Mouse (Mus musculus) stomach, postnatal 0 days (tissue): ENCODE results near the gene Apbb2. TPM values are rescaled to one million over a fixed set of nuclear protein-coding genes. Genes with fewer than 3 reads are reported as not detected.

Experiments
- ATAC-seq: fragments of 200-750 bp; cut with Nextera tagmentation; 2 replicates; pipeline ENCODE4 v1.8.0; 2017; ENCODE audit not compliant: low FRiP score, low TSS enrichment
- DNase-seq: peaks from one replicate; pipeline ENCODE4 v3.0.0-alpha.2; 2016; ENCODE audit warnings: low spot score
- H3K27ac ChIP-seq: fragments of 300-500 bp; sonication (generic); replicated peaks from 2 replicates; pipeline ENCODE4 v1.5.1; 2014; ENCODE audit warnings: mild to moderate bottlenecking, control low read depth
- H3K27me3 ChIP-seq: fragments of 300-500 bp; sonication (generic); 2 replicates; pipeline ENCODE4 v1.6.1; 2014; ENCODE audit warnings: low read length; ENCODE audit not compliant: control insufficient read depth, insufficient read depth
- H3K36me3 ChIP-seq: fragments of 300-500 bp; sonication (generic); 2 replicates; pipeline ENCODE4 v1.6.1; 2014; ENCODE audit warnings: low read length, mixed read lengths; ENCODE audit not compliant: control insufficient read depth, insufficient read depth
- H3K4me1 ChIP-seq: fragments of 300-500 bp; sonication (generic); replicated peaks from 2 replicates; pipeline ENCODE4 v1.6.1; 2014; ENCODE audit warnings: antibody characterized with exemption; ENCODE audit not compliant: control insufficient read depth, insufficient read depth
- H3K4me2 ChIP-seq: fragments of 300-500 bp; sonication (generic); replicated peaks from 2 replicates; pipeline ENCODE4 v1.6.1; 2014; ENCODE audit warnings: low read depth, mild to moderate bottlenecking, control low read depth, moderate library complexity
- H3K4me3 ChIP-seq: fragments of 300-500 bp; sonication (generic); 2 replicates; pipeline ENCODE4 v1.5.1; 2014; ENCODE audit warnings: low read depth, low read length, control low read depth
- H3K9ac ChIP-seq: fragments of 300-500 bp; sonication (generic); 2 replicates; pipeline ENCODE4 v1.6.1; 2014; ENCODE audit warnings: mild to moderate bottlenecking, low read length, control low read depth, mixed read lengths
- H3K9me3 ChIP-seq: fragments of 300-500 bp; sonication (generic); 2 replicates; pipeline ENCODE4 v1.6.1; 2016; ENCODE audit warnings: low read length; ENCODE audit not compliant: control insufficient read depth
- CTCF ChIP-seq: IDR thresholded peaks from 2 replicates; pipeline ENCODE4 v1.5.1; 2016; ENCODE audit warnings: antibody characterized with exemption, low read depth, mild to moderate bottlenecking, moderate library complexity
- EP300 ChIP-seq: optimal IDR thresholded peaks from 2 replicates; pipeline ENCODE3; 2016; ENCODE audit warnings: antibody characterized with exemption
- WGBS: fragments of 180-500 bp; shearing (Covaris S2); extraction: QIAGEN DNeasy Blood & Tissue Kit; methylation state at CpG from one replicate; pipeline ENCODE4 v1.1.7; 2014; 5-methylcytosine and 5-hydroxymethylcytosine counted together
- polyA plus RNA-seq: library from polyadenylated mRNA; unstranded; fragments of >200 nt; fragmentation: Nextera tagmentation; extraction: Ambion mirVana; gene quantifications from 2 replicates; pipeline ENCODE4 v1.2.1, GENCODE M21; 2015

The Apbb2 gene
- polyA plus RNA-seq, 1 experiment from 2014 or later, result 18.3 TPM

DNA sequence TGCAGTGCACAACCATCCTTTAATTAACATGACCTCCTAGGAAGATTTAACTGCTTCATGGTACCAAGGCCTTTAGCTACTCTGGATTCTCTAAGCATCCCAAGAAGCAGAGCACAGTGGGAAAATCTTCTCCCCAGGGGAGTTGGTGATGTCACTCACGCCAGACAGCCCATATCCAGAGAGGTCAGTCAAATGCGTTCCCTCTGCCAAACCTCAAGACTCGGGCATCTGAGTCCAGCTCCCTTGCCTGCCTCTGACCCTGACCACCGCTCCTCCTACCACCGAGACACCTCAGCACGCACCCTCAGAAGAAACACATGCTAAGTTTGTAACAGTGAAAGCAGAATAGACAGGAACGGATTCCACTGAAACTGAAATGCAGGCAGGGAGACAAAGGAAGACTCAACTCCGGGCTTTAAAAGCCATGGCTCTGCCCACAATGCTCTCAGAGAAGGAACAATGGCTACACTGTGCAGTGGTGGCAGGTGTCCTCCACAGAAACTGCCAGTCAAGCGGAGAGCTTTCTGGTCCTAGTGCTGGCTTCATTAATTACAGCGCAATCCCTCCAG, 72.9 kb downstream of the Apbb2 start:
- Histone ChIP-seq H3K27ac (no peak overlapping the region), H3K9me3 (peaks cover 3% of the 10 kb centered on the region; the same call in 1 of the 2 replicates), H3K4me1 (no peaks in the 10 kb centered on the region), H3K4me2 (no peak overlapping the region), H3K27me3 (no peaks in the 10 kb centered on the region), H3K9ac (no peak overlapping the region), H3K4me3 (no peak overlapping the region), H3K36me3 (no peaks in the 10 kb centered on the region)
- no peak for DNase-seq
- TF ChIP-seq CTCF, result no peak
- no peak for TF ChIP-seq EP300
- WGBS, result 70% methylated on average over 10 of the region's 10 CpGs
- no peak for ATAC-seq

DNA sequence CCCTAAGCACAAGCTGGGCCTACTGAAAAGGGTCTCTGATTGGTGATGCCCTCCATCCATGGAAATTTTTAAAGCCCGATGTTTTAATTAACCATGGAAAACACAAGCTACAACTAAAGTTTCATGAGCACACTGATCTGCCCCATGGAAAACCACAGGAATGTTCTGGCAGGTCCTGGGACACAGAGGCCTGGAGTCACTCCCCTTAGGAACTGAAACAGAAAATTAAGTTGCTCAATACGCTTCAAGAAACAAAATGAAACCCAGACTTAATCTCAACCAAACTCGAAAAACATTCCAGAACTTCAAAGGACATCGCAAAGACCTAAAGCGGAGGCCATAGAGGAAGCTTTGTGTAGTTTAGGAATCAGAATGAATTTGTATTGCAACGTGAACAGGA, 74.8 kb downstream of the Apbb2 start:
- WGBS, result 57% methylated on average over 6 of the region's 6 CpGs
- H3K4me2 ChIP-seq, result no peak overlapping the region
- DNase-seq (no peak), ATAC-seq (no peak)
- no peak overlapping the region for H3K27ac ChIP-seq
- H3K9me3 ChIP-seq, result peaks cover 3% of the 10 kb centered on the region; the same call in 1 of the 2 replicates
- H3K4me1 ChIP-seq, result no peaks in the 10 kb centered on the region
- H3K36me3 ChIP-seq, result no peaks in the 10 kb centered on the region
- TF ChIP-seq EP300, result no peak
- TF ChIP-seq CTCF, result no peak
- no peak overlapping the region for H3K4me3 ChIP-seq
- H3K9ac ChIP-seq, result no peak overlapping the region
- no peaks in the 10 kb centered on the region for H3K27me3 ChIP-seq

DNA sequence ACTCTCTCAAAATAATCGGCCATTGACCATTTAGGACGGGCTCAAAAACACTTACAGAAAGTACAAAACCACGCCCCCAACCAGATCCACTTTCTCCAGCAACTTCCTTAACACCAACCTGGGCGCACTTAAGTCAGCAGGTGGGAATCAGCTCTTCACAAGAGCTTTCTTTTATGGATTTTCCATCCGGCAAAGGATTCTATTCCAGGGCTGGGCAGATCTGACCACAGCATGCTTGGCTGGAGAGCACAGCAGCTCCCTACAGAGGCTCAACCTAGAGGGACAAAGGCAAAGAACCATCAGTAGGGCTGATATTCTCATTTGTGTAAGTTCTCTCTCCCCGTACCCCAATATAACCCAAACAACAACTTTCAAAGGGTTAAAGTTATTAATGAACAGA, 75.2 kb downstream of the Apbb2 start:
- H3K4me2 ChIP-seq, result no peak overlapping the region
- no peak overlapping the region for H3K27ac ChIP-seq
- no peaks in the 10 kb centered on the region for H3K27me3 ChIP-seq
- TF ChIP-seq CTCF (no peak), EP300 (no peak)
- H3K9ac ChIP-seq, result no peak overlapping the region
- no peaks in the 10 kb centered on the region for H3K4me1 ChIP-seq
- H3K4me3 ChIP-seq, result no peak overlapping the region
- no peaks in the 10 kb centered on the region for H3K36me3 ChIP-seq
- DNase-seq (no peak), ATAC-seq (no peak)
- no peaks in the 10 kb centered on the region for H3K9me3 ChIP-seq
- WGBS, result 88% methylated on average over 6 of the region's 6 CpGs

DNA sequence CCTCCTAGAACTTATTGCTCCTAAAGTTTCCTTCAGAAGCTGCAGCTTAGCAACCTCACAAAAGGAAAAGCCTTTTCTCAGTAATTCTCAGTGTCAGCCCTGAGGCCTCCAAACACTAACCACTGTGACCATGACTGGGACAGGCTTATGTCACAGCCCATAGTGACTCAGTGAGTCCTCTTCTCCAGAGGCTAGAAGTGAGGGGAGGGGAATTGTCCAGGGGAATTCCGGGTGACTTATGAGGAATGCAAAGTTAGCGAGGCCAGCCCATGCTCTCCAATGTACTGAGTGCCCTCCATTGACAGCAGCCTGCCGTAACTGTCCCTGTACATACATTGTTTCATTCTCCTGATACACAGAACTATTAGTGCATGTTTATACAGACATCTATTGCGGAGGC, 76.1 kb downstream of the Apbb2 start:
- TF ChIP-seq CTCF (no peak), EP300 (no peak)
- no peak overlapping the region for H3K9ac ChIP-seq
- DNase-seq (no peak), ATAC-seq (no peak)
- no peak overlapping the region for H3K27ac ChIP-seq
- WGBS, result 76% methylated on average over 4 of the region's 4 CpGs
- no peaks in the 10 kb centered on the region for H3K4me1 ChIP-seq
- H3K27me3 ChIP-seq, result no peaks in the 10 kb centered on the region
- no peak overlapping the region for H3K4me2 ChIP-seq
- H3K36me3 ChIP-seq, result no peaks in the 10 kb centered on the region
- H3K4me3 ChIP-seq, result no peak overlapping the region
- no peaks in the 10 kb centered on the region for H3K9me3 ChIP-seq

DNA sequence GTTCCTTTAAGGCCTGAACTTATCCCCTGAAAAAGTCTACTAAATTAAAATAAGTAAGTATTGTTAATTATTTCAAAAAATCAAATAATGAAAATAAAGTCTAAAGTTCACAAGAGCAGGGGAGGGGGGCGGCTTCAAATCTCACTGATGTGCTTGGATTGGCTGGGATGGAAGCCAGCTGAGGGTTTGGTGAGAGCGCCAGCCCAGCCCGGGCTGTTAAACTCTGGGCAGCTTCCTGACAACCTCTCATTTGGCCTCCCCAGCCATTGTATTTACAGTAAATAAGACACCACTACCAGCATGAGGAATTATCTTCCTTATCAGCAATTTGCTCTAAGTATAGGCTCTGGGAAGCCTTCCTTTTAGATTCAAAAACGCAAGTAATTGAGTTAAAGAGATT, 77.2 kb downstream of the Apbb2 start:
- WGBS, result 64% methylated on average over 4 of the region's 4 CpGs
- TF ChIP-seq EP300 (no peak), CTCF (no peak)
- H3K27ac ChIP-seq, result no peak overlapping the region
- H3K9ac ChIP-seq, result no peak overlapping the region
- no peak for DNase-seq
- no peaks in the 10 kb centered on the region for H3K4me1 ChIP-seq
- H3K9me3 ChIP-seq, result no peaks in the 10 kb centered on the region
- H3K4me2 ChIP-seq, result no peak overlapping the region
- ATAC-seq, result no peak
- H3K27me3 ChIP-seq, result no peaks in the 10 kb centered on the region
- no peak overlapping the region for H3K4me3 ChIP-seq
- no peaks in the 10 kb centered on the region for H3K36me3 ChIP-seq

DNA sequence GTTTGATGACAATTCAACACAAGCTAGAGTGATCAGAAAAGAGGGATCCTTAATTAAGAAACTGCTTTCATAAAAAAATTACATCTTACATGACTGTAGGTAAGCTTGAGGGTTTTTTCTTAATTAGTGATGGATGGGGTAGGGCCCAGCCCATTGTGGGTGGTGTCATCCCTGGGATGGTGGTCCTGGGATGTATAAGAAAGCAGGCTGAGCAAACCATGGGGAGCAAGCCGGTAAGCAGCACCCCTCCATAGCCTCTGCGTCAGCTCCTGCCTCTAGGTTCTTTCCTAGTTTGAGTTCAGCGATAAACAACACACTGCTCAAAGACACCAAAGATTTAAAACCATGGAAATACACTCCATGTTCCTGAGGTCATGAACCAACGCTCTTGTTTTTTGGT, 78.3 kb downstream of the Apbb2 start:
- DNase-seq (no peak), ATAC-seq (no peak)
- Histone ChIP-seq H3K9ac (no peak overlapping the region), H3K4me1 (0 out of 2 replicates have a peak, but pooled peaks cover 2% of the 10 kb centered on the region), H3K4me3 (no peak overlapping the region), H3K9me3 (no peaks in the 10 kb centered on the region), H3K36me3 (no peaks in the 10 kb centered on the region), H3K27ac (no peak overlapping the region), H3K4me2 (no peak overlapping the region), H3K27me3 (no peaks in the 10 kb centered on the region)
- WGBS, result 96% methylated on average over 4 of the region's 4 CpGs
- TF ChIP-seq CTCF (no peak), EP300 (no peak)
